Mouse (Mus musculus) bone marrow macrophage, adult 2 months (primary cell): ENCODE data around the gene Esrrg.

ENCODE experiments used
- CTCF ChIP-seq: IDR thresholded peaks from 2 replicates; pipeline ENCODE4 v1.5.1; 2012; ENCODE audit warnings: low read depth, mild to moderate bottlenecking, low read length, moderate library complexity
- POLR2A ChIP-seq: IDR thresholded peaks from 2 replicates; pipeline ENCODE4 v1.6.1; 2012; ENCODE audit warnings: mild to moderate bottlenecking, low read depth, low read length, borderline replicate concordance

GRCm38 (mm10) chr1:187902176-187902575 is 293.6 kb downstream of the Esrrg start:
- TF ChIP-seq CTCF (no peak), POLR2A (no peak)
